ENCODE assay signal across 8 mouse cellular contexts in genomic region chr5:144222811-144223502, GRCm38 (mm10). TPM values are rescaled to one million over a fixed set of nuclear protein-coding genes. Genes with fewer than 3 reads are reported as not detected.
DNase-seq lines count a peak whose midpoint lies in the region; ATAC-seq and TF ChIP-seq lines count a peak whose summit lies in the region.

No protein-coding gene starts in this region.

- no peak for TF ChIP-seq CTCF in layer of hippocampus, adult 2 months (conservative IDR thresholded peaks at IDR 0.05)
- no peak for TF ChIP-seq CTCF in brain, embryonic 14.5 days (IDR thresholded peaks at IDR 0.05; ENCODE audit: borderline replicate concordance, extremely low read depth, insufficient read depth, insufficient read length)

- peaks cover 13% of the 10 kb centered on the region for H3K4me1 ChIP-seq in intestine, embryonic 14.5 days (replicated peaks; ENCODE audit: control insufficient read depth, insufficient read depth, low read length)
- peaks cover 32% of the 10 kb centered on the region for H3K4me1 ChIP-seq in liver, embryonic 13.5 days (replicated peaks)

- no peak for TF ChIP-seq POLR2A in brain, embryonic 14.5 days (IDR thresholded peaks at IDR 0.05; ENCODE audit: borderline replicate concordance, extremely low read depth, insufficient read depth, insufficient read length, poor library complexity, severe bottlenecking)

- no peaks in the 10 kb centered on the region for H3K36me3 ChIP-seq in intestine, embryonic 14.5 days (ENCODE audit: control insufficient read depth, insufficient read depth, low read length)
- H3K36me3 ChIP-seq in liver, embryonic 13.5 days = no peaks in the 10 kb centered on the region

- H3K27ac ChIP-seq in layer of hippocampus, adult 2 months = peak overlapping the region; percentile 93
- peak overlapping the region; percentile 38; the same call in 1 of the 2 replicates for H3K27ac ChIP-seq in intestine, embryonic 14.5 days (ENCODE audit: low read depth)
- H3K27ac ChIP-seq in liver, embryonic 13.5 days = no peak overlapping the region

- 0 out of 2 replicates have a peak, but pooled peaks cover 4% of the 10 kb centered on the region for H3K27me3 ChIP-seq in intestine, embryonic 14.5 days (replicated peaks; ENCODE audit: control insufficient read depth, insufficient read depth, low read length)
- no peaks in the 10 kb centered on the region for H3K27me3 ChIP-seq in liver, embryonic 13.5 days

- H3K9me3 ChIP-seq in intestine, embryonic 14.5 days (ENCODE audit: control insufficient read depth, low read length) = no peaks in the 10 kb centered on the region
- H3K9me3 ChIP-seq in liver, embryonic 13.5 days (replicated peaks) = no peaks in the 10 kb centered on the region

- H3K9ac ChIP-seq in intestine, embryonic 14.5 days (ENCODE audit: low read length) = peak overlapping the region; percentile 39
- H3K9ac ChIP-seq in liver, embryonic 13.5 days = peak overlapping the region; percentile 74

- H3K4me2 ChIP-seq in intestine, embryonic 14.5 days (ENCODE audit: low read length) = peak overlapping the region; percentile 77
- peak overlapping the region; percentile 93 for H3K4me2 ChIP-seq in liver, embryonic 13.5 days

- WGBS in intestine, embryonic 14.5 days = 1% methylated on average over 25 of the region's 25 CpGs
- WGBS in liver, embryonic 13.5 days (ENCODE audit: insufficient replicate concordance) = 2% methylated on average over 25 of the region's 25 CpGs

- peak overlapping the region; percentile 80 for H3K4me3 ChIP-seq in layer of hippocampus, adult 2 months
- peak overlapping the region; percentile 67 for H3K4me3 ChIP-seq in intestine, embryonic 14.5 days (ENCODE audit: low read depth, low read length)
- peak overlapping the region; percentile 71 for H3K4me3 ChIP-seq in liver, embryonic 13.5 days (replicated peaks)

- ATAC-seq in intestine, embryonic 14.5 days (replicated peaks; ENCODE audit: low FRiP score, low TSS enrichment, low read depth) = peak; percentile 57
- ATAC-seq in liver, embryonic 13.5 days (ENCODE audit: low read depth) = no peak

- DNase-seq in layer of hippocampus, adult 2 months (ENCODE audit: low spot score in 2 of 2) = no peak
- DNase-seq in layer of hippocampus, adult 8-10 months (ENCODE audit: low spot score in 2 of 2) = no peak
- peak; percentile 67 for DNase-seq in brain, embryonic 14.5 days (ENCODE audit: low read depth)
- DNase-seq in gastrocnemius, postnatal 25 days = peak; percentile 49
- DNase-seq in intestine, embryonic 14.5 days (ENCODE audit: low spot score) = no peak
- no peak for DNase-seq in liver, embryonic 13.5 days
- DNase-seq in naive thymus-derived CD4-positive, alpha-beta T cell, adult 2 months (ENCODE audit: low read depth) = peak; percentile 69
- no peak for DNase-seq in ovary, adult 18-20 months (ENCODE audit: low spot score)

RNA-seq across cellular contexts. Expression of gene Tecpr1, which starts 0.5 kb away (rescaled TPM):
- 100 to 1,000 TPM; 107 to 115 TPM for total RNA-seq in layer of hippocampus, adult 2 months (2021)
- total RNA-seq in layer of hippocampus, adult 8-10 months (2022) = 100 to 1,000 TPM; 103 to 120 (median 109) TPM
- 58.0 and 59.4 TPM in 2 replicates for polyA plus RNA-seq in brain, embryonic 14.5 days (2012; rRNA removed)
- total RNA-seq in gastrocnemius, postnatal 25 days (2021) = 10 to 100 TPM; 14.4 to 15.3 TPM
- polyA plus RNA-seq in intestine, embryonic 14.5 days (2014; fragmentation: Nextera tagmentation; extraction: Ambion mirVana) = 18.9 and 19.4 TPM in 2 replicates
- 2.8 and 3.2 TPM in 2 replicates for polyA plus RNA-seq in liver, embryonic 13.5 days (2015; fragmentation: Nextera tagmentation; extraction: Ambion mirVana)

RNA-seq across cellular contexts. Expression of gene Bri3, which starts 21.3 kb away (rescaled TPM):
- 10 to 100 TPM; 64.7 to 65.3 TPM for total RNA-seq in layer of hippocampus, adult 2 months (2021)
- total RNA-seq in layer of hippocampus, adult 8-10 months (2022) = 10 to 100 TPM; 55.7 to 78.1 (median 67.5) TPM
- 97.3 and 129 TPM in 2 replicates for polyA plus RNA-seq in brain, embryonic 14.5 days (2012; rRNA removed)
- total RNA-seq in gastrocnemius, postnatal 25 days (2021) = 10 to 100 TPM; 36.0 to 43.5 TPM
- 103 and 118 TPM in 2 replicates for polyA plus RNA-seq in intestine, embryonic 14.5 days (2014; fragmentation: Nextera tagmentation; extraction: Ambion mirVana)
- polyA plus RNA-seq in liver, embryonic 13.5 days (2015; fragmentation: Nextera tagmentation; extraction: Ambion mirVana) = 25.1 and 25.4 TPM in 2 replicates

RNA-seq across cellular contexts. Expression of gene Bhlha15, which starts 32.9 kb away (rescaled TPM):
- total RNA-seq in layer of hippocampus, adult 2 months (2021) = under 1 TPM; 0.20 to 0.22 TPM
- under 1 TPM; 0.12 to 0.45 (median 0.23) TPM for total RNA-seq in layer of hippocampus, adult 8-10 months (2022)
- 0.03 and 0.11 TPM in 2 replicates for polyA plus RNA-seq in brain, embryonic 14.5 days (2012; rRNA removed)
- not detected for total RNA-seq in gastrocnemius, postnatal 25 days (2021)
- 0.19 and 3.9 TPM in 2 replicates for polyA plus RNA-seq in intestine, embryonic 14.5 days (2014; fragmentation: Nextera tagmentation; extraction: Ambion mirVana)
- 0.41 and 0.65 TPM in 2 replicates for polyA plus RNA-seq in liver, embryonic 13.5 days (2015; fragmentation: Nextera tagmentation; extraction: Ambion mirVana)

Comparison
In these comparisons a context has a peak if more than half of its experiments do, and no peak if none do; other contexts are left out.
1. DNase-seq: peak in brain, embryonic 14.5 days (single experiment), gastrocnemius, postnatal 25 days (single experiment) and naive thymus-derived CD4-positive, alpha-beta T cell, adult 2 months (single experiment); none in layer of hippocampus, adult 2 months (0 of 2), layer of hippocampus, adult 8-10 months (0 of 2), intestine, embryonic 14.5 days (single experiment), liver, embryonic 13.5 days (single experiment) and ovary, adult 18-20 months (single experiment).
2. RNA of gene Tecpr1, which starts 0.5 kb away (total RNA-seq): 107 to 115 TPM in layer of hippocampus, adult 2 months and 103 to 120 TPM in layer of hippocampus, adult 8-10 months; 14.4 to 15.3 TPM in gastrocnemius, postnatal 25 days; every median in the first group is over 4 times any median in the second.
3. Peak in every context shown above with its lines, with median percentiles within 50 percentile points of each other: H3K4me3 ChIP-seq.